Comparison of ENCODE assay signal across 8 mouse cellular contexts in genomic region chr6:116055001-116055471, GRCm38 (mm10).
DNase-seq lines count a peak whose midpoint lies in the region; ATAC-seq and TF ChIP-seq lines count a peak whose summit lies in the region.
"Had no signal": no experiment of that assay in that cellular context is flagged by ENCODE, and none has a peak within 500 bp of the region (broad histone marks: within the 10 kb centered on the region; RNA-seq: fewer than 3 reads in every experiment).

No protein-coding gene starts in this region.

- H3K9ac ChIP-seq in liver, embryonic 13.5 days: no peak overlapping the region
- no peak overlapping the region for H3K9ac ChIP-seq in liver, postnatal 0 days (replicated peaks)
- no peak overlapping the region for H3K9ac ChIP-seq in hindbrain, postnatal 0 days (replicated peaks; ENCODE audit: low read length)
- no peak overlapping the region for H3K9ac ChIP-seq in neural tube, embryonic 14.5 days (replicated peaks; ENCODE audit: low read depth, low read length)
- H3K9ac ChIP-seq: lung, embryonic 15.5 days had no signal

- peaks cover 7% of the 10 kb centered on the region for H3K4me1 ChIP-seq in liver, embryonic 13.5 days (replicated peaks)
- H3K4me1 ChIP-seq in liver, postnatal 0 days (ENCODE audit: insufficient read depth): peaks cover 9% of the 10 kb centered on the region; the same call in 1 of the 2 replicates
- H3K4me1 ChIP-seq in hindbrain, postnatal 0 days (ENCODE audit: insufficient read depth, low read length): peaks cover 6% of the 10 kb centered on the region; the same call in 1 of the 2 replicates
- peaks cover 17% of the 10 kb centered on the region for H3K4me1 ChIP-seq in neural tube, embryonic 14.5 days (ENCODE audit: control insufficient read depth, insufficient read depth, low read length)
- H3K4me1 ChIP-seq: lung, embryonic 15.5 days had no signal

- no peak for DNase-seq in liver, embryonic 13.5 days
- no peak for DNase-seq in liver, postnatal 0 days
- peak; percentile 25 for DNase-seq in adrenal gland, postnatal 14 days
- peak; percentile 56 for DNase-seq in hindbrain, postnatal 0 days (ENCODE audit: low spot score)
- no peak for DNase-seq in T-cell, adult 2 months (ENCODE audit: low spot score)

- no peaks in the 10 kb centered on the region for H3K36me3 ChIP-seq in liver, embryonic 13.5 days
- no peaks in the 10 kb centered on the region for H3K36me3 ChIP-seq in liver, postnatal 0 days (replicated peaks; ENCODE audit: insufficient read depth, low read length)
- H3K36me3 ChIP-seq in hindbrain, postnatal 0 days (ENCODE audit: insufficient read depth, low read length): no peaks in the 10 kb centered on the region
- no peaks in the 10 kb centered on the region for H3K36me3 ChIP-seq in neural tube, embryonic 14.5 days (ENCODE audit: control insufficient read depth, insufficient read depth, low read length)
- H3K36me3 ChIP-seq: lung, embryonic 15.5 days had no signal

- WGBS in liver, embryonic 13.5 days (ENCODE audit: insufficient replicate concordance): 61% methylated on average over 1 of the region's 1 CpGs
- WGBS in liver, postnatal 0 days (ENCODE audit: insufficient replicate concordance): 65% methylated on average over 1 of the region's 1 CpGs
- WGBS in hindbrain, postnatal 0 days: 63% methylated on average over 1 of the region's 1 CpGs
- 89% methylated on average over 1 of the region's 1 CpGs for WGBS in neural tube, embryonic 14.5 days

- no peaks in the 10 kb centered on the region for H3K27me3 ChIP-seq in liver, embryonic 13.5 days
- H3K27me3 ChIP-seq in liver, postnatal 0 days (ENCODE audit: insufficient read depth, low read length): no peaks in the 10 kb centered on the region
- no peaks in the 10 kb centered on the region for H3K27me3 ChIP-seq in hindbrain, postnatal 0 days (ENCODE audit: insufficient read depth, low read length)
- no peaks in the 10 kb centered on the region for H3K27me3 ChIP-seq in neural tube, embryonic 14.5 days (ENCODE audit: control insufficient read depth, insufficient read depth, low read length)
- H3K27me3 ChIP-seq: lung, embryonic 15.5 days had no signal

- H3K9me3 ChIP-seq in liver, embryonic 13.5 days (replicated peaks): no peaks in the 10 kb centered on the region
- H3K9me3 ChIP-seq in liver, postnatal 0 days (ENCODE audit: low read length): no peaks in the 10 kb centered on the region
- no peaks in the 10 kb centered on the region for H3K9me3 ChIP-seq in hindbrain, postnatal 0 days (ENCODE audit: low read length)
- H3K9me3 ChIP-seq in neural tube, embryonic 14.5 days (ENCODE audit: control insufficient read depth, low read length): no peaks in the 10 kb centered on the region
- H3K9me3 ChIP-seq: lung, embryonic 15.5 days had no signal

- no peak for TF ChIP-seq EP300 in liver, postnatal 0 days (IDR thresholded peaks at IDR 0.05; ENCODE audit: low read depth)

- no peak overlapping the region for H3K4me3 ChIP-seq in liver, embryonic 13.5 days (replicated peaks)
- H3K4me3 ChIP-seq in liver, postnatal 0 days (ENCODE audit: low read depth, low read length): no peak overlapping the region
- peak overlapping the region; percentile 14; the same call in 1 of the 2 replicates for H3K4me3 ChIP-seq in hindbrain, postnatal 0 days (ENCODE audit: low read length)
- H3K4me3 ChIP-seq in neural tube, embryonic 14.5 days (ENCODE audit: low read depth, low read length): no peak overlapping the region
- H3K4me3 ChIP-seq: lung, embryonic 15.5 days had no signal

- TF ChIP-seq CTCF in liver, postnatal 0 days (IDR thresholded peaks at IDR 0.05; ENCODE audit: low read depth): no peak
- TF ChIP-seq CTCF in hindbrain, postnatal 0 days (IDR thresholded peaks at IDR 0.05; ENCODE audit: low read depth): no peak

- no peak overlapping the region for H3K27ac ChIP-seq in liver, embryonic 13.5 days
- no peak overlapping the region for H3K27ac ChIP-seq in liver, postnatal 0 days (ENCODE audit: low read depth)
- H3K27ac ChIP-seq in hindbrain, postnatal 0 days: no peak overlapping the region; the same call in 1 of the 2 replicates
- H3K27ac ChIP-seq in neural tube, embryonic 14.5 days (ENCODE audit: low read depth, low read length): no peak overlapping the region
- H3K27ac ChIP-seq: lung, embryonic 15.5 days had no signal

- H3K4me2 ChIP-seq in liver, embryonic 13.5 days: no peak overlapping the region
- H3K4me2 ChIP-seq in liver, postnatal 0 days (ENCODE audit: low read depth, low read length): no peak overlapping the region
- peak overlapping the region; percentile 42 for H3K4me2 ChIP-seq in hindbrain, postnatal 0 days (ENCODE audit: low read depth, low read length)
- H3K4me2 ChIP-seq in neural tube, embryonic 14.5 days (ENCODE audit: low read depth, low read length): peak overlapping the region; percentile 12
- H3K4me2 ChIP-seq: lung, embryonic 15.5 days had no signal

- ATAC-seq in liver, embryonic 13.5 days (ENCODE audit: low read depth): peak; percentile 60; the same call in 1 of the 2 replicates
- ATAC-seq in liver, postnatal 0 days: no peak; the same call in 1 of the 2 replicates
- ATAC-seq in common myeloid progenitor, adult 5-6 weeks (replicated peaks; ENCODE audit: low read depth, poor library complexity, severe bottlenecking): peak; percentile 76
- ATAC-seq in hindbrain, postnatal 0 days: peak; percentile 43; the same call in 1 of the 2 replicates
- no peak for ATAC-seq in neural tube, embryonic 14.5 days (ENCODE audit: low read depth)

Comparison
In these comparisons a context has a peak if more than half of its experiments do, and no peak if none do; other contexts are left out.
1. ATAC-seq: peak in liver, embryonic 13.5 days (single experiment), common myeloid progenitor, adult 5-6 weeks (single experiment) and hindbrain, postnatal 0 days (single experiment); none in liver, postnatal 0 days (single experiment) and neural tube, embryonic 14.5 days (single experiment).
2. DNase-seq: peak in adrenal gland, postnatal 14 days (single experiment) and hindbrain, postnatal 0 days (single experiment); none in liver, embryonic 13.5 days (single experiment), liver, postnatal 0 days (single experiment) and T-cell, adult 2 months (single experiment).
3. H3K4me2 ChIP-seq: peak in hindbrain, postnatal 0 days (single experiment) and neural tube, embryonic 14.5 days (single experiment); none in liver, embryonic 13.5 days (single experiment) and liver, postnatal 0 days (single experiment).